Mouse (Mus musculus): ENCODE data around the gene Erbin. TPM values are rescaled to one million over a fixed set of nuclear protein-coding genes. Genes with fewer than 3 reads are reported as not detected.

Gene Erbin
- 10 to 100 TPM; 67.3 to 73.5 TPM for total RNA-seq (2023)

DNA sequence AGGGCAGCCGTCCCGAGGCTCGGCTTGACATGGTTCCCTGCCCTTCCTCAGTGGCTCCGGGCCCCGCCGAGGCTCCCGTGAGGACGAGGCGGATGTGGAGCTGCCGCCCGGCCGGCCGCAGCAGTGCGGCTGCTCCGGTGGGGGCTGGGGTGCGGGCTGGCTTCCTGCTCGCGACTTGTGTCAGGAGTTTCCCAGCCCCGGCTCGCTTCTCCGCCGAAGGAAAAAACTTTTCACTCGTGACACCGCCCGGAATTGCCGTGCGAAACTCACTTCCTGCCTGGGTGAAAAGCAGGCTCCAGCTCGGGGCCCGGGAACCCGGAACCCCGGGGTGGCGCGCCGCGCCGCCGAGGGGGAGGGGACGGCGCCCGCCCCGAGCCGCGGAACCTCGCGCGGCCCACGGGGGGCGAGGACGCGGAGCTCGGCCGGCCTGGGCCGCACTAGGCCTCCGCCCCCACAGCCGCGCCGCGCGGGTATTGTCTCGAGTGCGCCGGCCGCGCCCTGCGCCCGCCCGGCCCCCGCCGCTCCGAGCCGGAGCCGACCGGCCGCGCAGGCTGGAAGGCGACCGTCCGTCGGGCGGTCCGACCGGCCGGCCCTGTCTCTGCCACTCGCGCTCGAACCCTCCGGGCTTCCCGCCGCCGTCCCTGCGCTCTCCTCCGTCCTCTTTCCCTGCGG, at the start of gene Erbin:
Gene Erbin, minus strand, starts transcription at position 254 of the 672 bp plus-strand sequence.

DNA sequence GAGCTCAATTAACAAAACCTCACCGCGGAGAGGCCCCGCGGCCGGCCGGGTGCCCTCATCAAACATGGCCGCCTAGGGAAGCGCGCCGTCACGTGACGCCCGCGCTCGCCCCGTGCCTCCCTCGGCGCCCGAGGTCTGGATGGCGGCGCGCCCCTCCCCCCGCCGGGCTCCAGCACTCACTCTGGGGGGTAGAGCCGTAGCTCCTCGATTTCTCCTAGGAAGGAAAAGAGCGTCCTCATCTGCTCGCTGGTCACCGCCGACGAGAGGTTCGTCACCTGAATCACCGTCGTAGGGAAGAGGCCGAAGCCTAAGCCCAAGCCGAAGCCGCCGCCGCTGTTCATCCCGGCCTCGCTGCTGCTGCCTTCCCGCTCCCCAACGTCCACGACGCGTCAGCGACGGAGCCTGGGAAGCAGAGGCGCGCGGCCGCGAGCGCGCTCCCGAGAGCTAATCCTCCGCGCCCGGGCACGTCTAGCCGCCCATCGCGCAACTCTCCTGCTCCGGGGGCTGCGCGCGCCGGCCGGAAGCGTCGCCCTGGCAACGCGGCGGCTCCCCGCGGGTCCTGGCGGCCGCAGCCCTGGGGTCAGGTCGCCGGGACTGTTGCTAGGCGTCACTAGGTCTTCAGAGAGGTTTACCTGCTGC, 146.1 kb downstream of the Erbin start, which contains the start of gene Srek1:
Gene Srek1, minus strand, starts transcription at position 490 of the 639 bp plus-strand sequence.

Other genes with a start within 250 kb of the Erbin start
- gene Srek1, start 145.9 kb downstream of the Erbin start, total RNA-seq (2023): 10 to 100 TPM; 46.2 to 65.6 TPM
- 10 to 100 TPM; 15.4 to 17.6 TPM for gene Nln, start 189.1 kb upstream of the Erbin start, total RNA-seq (2023)
- gene Sgtb, start 189.2 kb upstream of the Erbin start, total RNA-seq (2023): under 1 TPM; 0.11 TPM